Mouse (Mus musculus) ES-E14 (cell line): Measurements from ENCODE around the gene Terb2. TPM values are rescaled to one million over a fixed set of nuclear protein-coding genes. Genes with fewer than 3 reads are reported as not detected.
A peak's percentile ranks its signal among the peaks of the same experiment; 100 is the strongest.

ENCODE experiments used
- DNase-seq: peaks from one replicate; pipeline ENCODE4 v3.0.0-alpha.2; 2013; ENCODE audit warnings: low read depth, low spot score
- H3K27ac ChIP-seq: 2 replicates; pipeline ENCODE4 v1.5.1; 2012; ENCODE audit warnings: low read depth, mild to moderate bottlenecking, low read length, moderate library complexity, mixed read lengths; ENCODE audit not compliant: poor library complexity, insufficient read depth, severe bottlenecking
- H3K36me3 ChIP-seq: 2 replicates; pipeline ENCODE4 v1.6.1; 2012; ENCODE audit warnings: mild to moderate bottlenecking, low read length, moderate library complexity, mixed read lengths; ENCODE audit not compliant: control insufficient read depth, poor library complexity, insufficient read depth, severe bottlenecking
- H3K4me1 ChIP-seq, 2 experiments: fragments of 150-350 bp in 1 of 2; sonication (generic) in 1 of 2; 2 replicates each; pipeline ENCODE4 v1.6.1; 2012; ENCODE audit warnings: low read length in 2 of 2, mild to moderate bottlenecking in 1 of 2, mixed read lengths in 1 of 2; ENCODE audit not compliant: control insufficient read depth in 2 of 2, insufficient read depth in 2 of 2, poor library complexity in 1 of 2
- H3K4me3 ChIP-seq, 2 experiments: fragments of 150-350 bp in 1 of 2; sonication (generic) in 1 of 2; 2 replicates each; pipeline ENCODE4 v1.5.1; 2012; ENCODE audit warnings: low read length in 2 of 2, low read depth in 1 of 2, mild to moderate bottlenecking in 1 of 2, mixed read lengths in 1 of 2; ENCODE audit not compliant: insufficient read depth in 1 of 2, poor library complexity in 1 of 2, severe bottlenecking in 1 of 2
- H3K9ac ChIP-seq: 2 replicates; pipeline ENCODE4 v1.6.1; 2012; ENCODE audit warnings: low read depth, mild to moderate bottlenecking, low read length, mixed read lengths; ENCODE audit not compliant: poor library complexity, insufficient read depth, severe bottlenecking
- H3K9me3 ChIP-seq: fragments of 150-350 bp; sonication (generic); 2 replicates; pipeline ENCODE4 v1.6.1; 2012; ENCODE audit warnings: low read depth, mild to moderate bottlenecking, low read length; ENCODE audit not compliant: control insufficient read depth, insufficient read depth
- CHD2 ChIP-seq: IDR thresholded peaks from 2 replicates; pipeline ENCODE4 v1.6.1; 2014; ENCODE audit warnings: mild to moderate bottlenecking, low read depth, low read length, inconsistent platforms
- HCFC1 ChIP-seq: IDR thresholded peaks from 2 replicates; pipeline ENCODE4 v1.6.1; 2012; ENCODE audit warnings: low read length, inconsistent platforms, borderline replicate concordance; ENCODE audit not compliant: insufficient read depth
- MAFK ChIP-seq: IDR thresholded peaks from 2 replicates; pipeline ENCODE4 v1.6.1; 2014; ENCODE audit warnings: mild to moderate bottlenecking, low read depth, low read length, inconsistent platforms; ENCODE audit not compliant: insufficient read depth
- ZC3H11A ChIP-seq: IDR thresholded peaks from 2 replicates; pipeline ENCODE4 v1.6.1; 2012; ENCODE audit warnings: low read depth, mild to moderate bottlenecking, inconsistent platforms, low read length, borderline replicate concordance
- ZNF384 ChIP-seq: IDR thresholded peaks from 2 replicates; pipeline ENCODE4 v1.6.1; 2012; ENCODE audit warnings: low read depth, low read length, inconsistent platforms
- in situ Hi-C, 2 experiments: fragments of 600-800 bp; cut with MboI; formaldehyde crosslinking; loops; one replicate each; pipeline ENCODE4 v1.15.1; 2025; ENCODE audit warnings: low sequenced_read_pairs in 2 of 2, inconsistent platforms in 1 of 2; ENCODE audit not compliant: unreplicated experiment in 2 of 2
- total RNA-seq: library from RNA; depleted of rRNA; stranded (reverse); fragments of 300-350 nt; gene quantifications from 2 replicates; pipeline ENCODE4 v1.2.3, GENCODE M21; 2012; rRNA removed

Terb2 gene
- 0.53 and 1.9 TPM in 2 replicates for total RNA-seq

DNA sequence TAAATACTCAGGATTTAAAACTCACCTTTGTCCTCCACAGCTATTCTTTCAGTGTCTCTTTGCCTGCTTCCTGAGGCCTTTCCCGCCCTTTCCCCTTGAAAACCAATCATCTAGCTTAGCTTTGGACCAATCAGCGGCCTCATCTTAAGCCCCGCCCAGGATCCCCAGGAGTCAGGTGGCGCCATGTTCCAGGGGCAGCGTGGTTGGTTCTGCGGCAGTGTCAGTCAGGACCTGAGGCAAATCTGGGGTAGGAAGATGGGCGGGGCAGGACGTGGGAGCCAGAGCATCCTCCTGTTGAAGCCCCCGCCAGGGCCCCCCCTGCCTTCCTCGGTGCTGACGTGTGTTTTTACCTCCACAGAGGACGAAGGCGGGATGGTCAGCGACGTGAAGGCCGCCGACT, at the start of gene Terb2, which contains the start of gene Patl2:
Gene Terb2 (plus strand): TSS at position 167 of the 400 bp plus-strand sequence.
Gene Patl2 (minus strand): TSS at position 84 of the 400 bp plus-strand sequence.
- DNase-seq, result peak; percentile 63
- Histone ChIP-seq H3K9me3 (no peaks in the 10 kb centered on the region), H3K4me3 (peak within 1 kb of the TSS; percentile 53 to 69), H3K36me3 (no peaks in the 10 kb centered on the region), H3K4me1 (peaks cover 0 to 3% of the 10 kb centered on the region in 2 experiments; a peak in 1 of 4 replicates), H3K27ac (no peak within 1 kb of the TSS), H3K9ac (peak within 1 kb of the TSS; percentile 18; the same call in 1 of the 2 replicates)
- in situ Hi-C loops, result no loop called here
- TF ChIP-seq MAFK (no peak), HCFC1 (no peak), CHD2 (peak; percentile 49; the same call in 1 of the 2 replicates)

DNA sequence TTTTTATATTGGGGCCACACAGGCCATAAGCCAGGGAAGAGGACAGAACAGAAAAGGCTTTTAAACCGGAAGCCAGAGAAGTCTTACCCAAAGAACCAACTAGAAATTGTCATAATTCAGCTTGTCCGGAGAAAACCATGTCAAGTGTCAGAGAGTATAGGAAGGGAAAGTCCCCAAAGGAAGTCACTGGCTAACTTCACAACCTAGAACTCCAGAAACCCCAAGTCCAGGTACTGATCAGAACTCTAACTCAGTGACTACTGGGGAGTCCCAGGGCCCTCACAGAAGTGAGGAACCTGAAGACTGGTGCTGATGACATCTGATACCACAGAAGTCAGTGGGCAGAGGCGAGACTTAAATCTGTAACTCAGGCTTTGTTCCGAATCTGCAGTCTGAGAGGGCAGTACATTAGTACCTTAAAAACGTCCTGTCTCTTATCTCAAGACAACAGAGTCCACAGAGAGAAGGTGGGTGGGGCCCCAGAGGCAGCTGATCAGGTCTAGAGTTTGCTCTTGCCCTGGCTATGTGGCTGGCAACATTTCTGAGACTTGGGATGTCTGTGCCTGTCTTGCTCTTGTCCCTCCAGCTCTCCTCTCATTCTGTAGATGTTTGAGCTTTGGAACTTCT, 48.1 kb upstream of the Terb2 start:
- Histone ChIP-seq H3K9ac (no peak overlapping the region), H3K36me3 (no peaks in the 10 kb centered on the region), H3K4me3 (no peak overlapping the region), H3K27ac (no peak overlapping the region), H3K4me1 (no peaks in the 10 kb centered on the region), H3K9me3 (no peaks in the 10 kb centered on the region)
- no peak for DNase-seq
- in situ Hi-C loops, result no loop called here
- TF ChIP-seq HCFC1 (no peak), ZC3H11A (no peak), CHD2 (no peak), MAFK (no peak), ZNF384 (no peak)

GRCm38 (mm10) chr2:122140815-122141214, 45.3 kb upstream of the Terb2 start:
- Histone ChIP-seq H3K4me3 (no peak overlapping the region), H3K9ac (no peak overlapping the region), H3K4me1 (no peaks in the 10 kb centered on the region), H3K36me3 (no peaks in the 10 kb centered on the region), H3K9me3 (no peaks in the 10 kb centered on the region), H3K27ac (no peak overlapping the region)
- in situ Hi-C loops, result no loop called here
- no peak for TF ChIP-seq HCFC1
- no peak for TF ChIP-seq ZNF384
- no peak for DNase-seq

GRCm38 (mm10) chr2:122141332-122141967, 44.6 kb upstream of the Terb2 start:
- Histone ChIP-seq H3K9me3 (no peaks in the 10 kb centered on the region), H3K27ac (no peak overlapping the region), H3K36me3 (no peaks in the 10 kb centered on the region), H3K9ac (no peak overlapping the region), H3K4me1 (no peaks in the 10 kb centered on the region), H3K4me3 (no peak overlapping the region)
- in situ Hi-C loops, result no loop called here
- no peak for DNase-seq
- no peak for TF ChIP-seq HCFC1
- no peak for TF ChIP-seq CHD2
- no peak for TF ChIP-seq ZC3H11A
- no peak for TF ChIP-seq ZNF384
- no peak for TF ChIP-seq MAFK
